Mouse (Mus musculus): ENCODE measurements at regions not wholly inside any gene's neighbourhood (a gene's known extent, or its start where the extent isn't known, plus 50 kb on each side); places are given as distances from the start of the nearest gene placed in this dataset.

GRCm38 (mm10) chr2:173353435-173354241, 77.3 kb upstream of the Pmepa1 start:
- H3K4me1 ChIP-seq (ENCODE audit: control insufficient read depth, insufficient read depth, low read length): peaks cover 24% of the 10 kb centered on the region

GRCm38 (mm10) chr2:173356786-173357185, 80.5 kb upstream of the Pmepa1 start:
- Histone ChIP-seq H3K4me1 (ENCODE audit: control insufficient read depth, insufficient read depth, low read length) (peaks cover 15% of the 10 kb centered on the region), H3K9ac (ENCODE audit: low read length) (no peak overlapping the region), H3K27ac (ENCODE audit: low read length) (no peak overlapping the region), H3K27me3 (ENCODE audit: control insufficient read depth, insufficient read depth, low read length) (no peaks in the 10 kb centered on the region), H3K9me3 (replicated peaks; ENCODE audit: control insufficient read depth, low read length) (no peaks in the 10 kb centered on the region), H3K4me2 (ENCODE audit: low read depth, low read length) (no peak overlapping the region), H3K36me3 (ENCODE audit: control insufficient read depth, insufficient read depth, low read length) (no peaks in the 10 kb centered on the region), H3K4me3 (replicated peaks; ENCODE audit: low read length) (no peak overlapping the region)
- 67% methylated on average over 5 of the region's 5 CpGs for WGBS
- ATAC-seq (ENCODE audit: insufficient read depth, low FRiP score): no peak

More at GRCm38 (mm10) chr2:173353435-173354241, 77.3 kb upstream of the Pmepa1 start:
- Histone ChIP-seq H3K4me3 (replicated peaks; ENCODE audit: low read length) (no peak overlapping the region), H3K27me3 (ENCODE audit: control insufficient read depth, insufficient read depth, low read length) (no peaks in the 10 kb centered on the region), H3K36me3 (ENCODE audit: control insufficient read depth, insufficient read depth, low read length) (no peaks in the 10 kb centered on the region), H3K9ac (ENCODE audit: low read length) (no peak overlapping the region), H3K9me3 (replicated peaks; ENCODE audit: control insufficient read depth, low read length) (no peaks in the 10 kb centered on the region), H3K27ac (ENCODE audit: low read length) (peak overlapping the region; percentile 95; the same call in 1 of the 2 replicates), H3K4me2 (ENCODE audit: low read depth, low read length) (no peak overlapping the region)
- ATAC-seq (ENCODE audit: insufficient read depth, low FRiP score): no peak
- WGBS: 75% methylated on average over 16 of the region's 16 CpGs

- no peak overlapping the region for H3K4me2 ChIP-seq (ENCODE audit: low read depth, low read length)
- H3K4me1 ChIP-seq (ENCODE audit: control insufficient read depth, insufficient read depth, low read length): peaks cover 3% of the 10 kb centered on the region; the same call in 1 of the 2 replicates
- 21% methylated on average over 24 of the region's 24 CpGs for whole genome bisulfite sequencing
- H3K9ac ChIP-seq (ENCODE audit: low read length): no peak overlapping the region
- ATAC-seq (ENCODE audit: insufficient read depth, low FRiP score): no peak
- no peaks in the 10 kb centered on the region for H3K36me3 ChIP-seq (ENCODE audit: control insufficient read depth, insufficient read depth, low read length)
- no peaks in the 10 kb centered on the region for H3K27me3 ChIP-seq (ENCODE audit: control insufficient read depth, insufficient read depth, low read length)
- no peaks in the 10 kb centered on the region for H3K9me3 ChIP-seq (replicated peaks; ENCODE audit: control insufficient read depth, low read length)
- H3K4me3 ChIP-seq (replicated peaks; ENCODE audit: low read length): no peak overlapping the region
- H3K27ac ChIP-seq (ENCODE audit: low read length): no peak overlapping the region
Observed at GRCm38 (mm10) chr2:173365441-173366166, 89.3 kb upstream of the Pmepa1 start.

- Histone ChIP-seq H3K9me3 (replicated peaks; ENCODE audit: control insufficient read depth, low read length) (peaks cover 4% of the 10 kb centered on the region), H3K27ac (ENCODE audit: low read length) (no peak overlapping the region), H3K36me3 (ENCODE audit: control insufficient read depth, insufficient read depth, low read length) (no peaks in the 10 kb centered on the region), H3K4me3 (replicated peaks; ENCODE audit: low read length) (no peak overlapping the region), H3K27me3 (ENCODE audit: control insufficient read depth, insufficient read depth, low read length) (no peaks in the 10 kb centered on the region), H3K9ac (ENCODE audit: low read length) (no peak overlapping the region), H3K4me1 (ENCODE audit: control insufficient read depth, insufficient read depth, low read length) (peaks cover 3% of the 10 kb centered on the region; the same call in 1 of the 2 replicates), H3K4me2 (ENCODE audit: low read depth, low read length) (no peak overlapping the region)
- no peak for ATAC-seq (ENCODE audit: insufficient read depth, low FRiP score)
- 69% methylated on average over 11 of the region's 11 CpGs for whole genome bisulfite sequencing
Observed at GRCm38 (mm10) chr2:173366734-173367133, 90.4 kb upstream of the Pmepa1 start.

GRCm38 (mm10) chr2:173368899-173369298, 92.6 kb upstream of the Pmepa1 start:
- no peak overlapping the region for H3K9ac ChIP-seq (ENCODE audit: low read length)
- H3K4me3 ChIP-seq (replicated peaks; ENCODE audit: low read length): no peak overlapping the region
- WGBS: 50% methylated on average over 7 of the region's 7 CpGs
- H3K4me2 ChIP-seq (ENCODE audit: low read depth, low read length): no peak overlapping the region
- H3K27ac ChIP-seq (ENCODE audit: low read length): no peak overlapping the region
- H3K36me3 ChIP-seq (ENCODE audit: control insufficient read depth, insufficient read depth, low read length): no peaks in the 10 kb centered on the region
- H3K27me3 ChIP-seq (ENCODE audit: control insufficient read depth, insufficient read depth, low read length): no peaks in the 10 kb centered on the region
- H3K9me3 ChIP-seq (replicated peaks; ENCODE audit: control insufficient read depth, low read length): peaks cover 13% of the 10 kb centered on the region
- no peak for ATAC-seq (ENCODE audit: insufficient read depth, low FRiP score)
- peaks cover 3% of the 10 kb centered on the region; the same call in 1 of the 2 replicates for H3K4me1 ChIP-seq (ENCODE audit: control insufficient read depth, insufficient read depth, low read length)

- Histone ChIP-seq H3K36me3 (ENCODE audit: control insufficient read depth, insufficient read depth, low read length) (no peaks in the 10 kb centered on the region), H3K9ac (ENCODE audit: low read length) (no peak overlapping the region), H3K27ac (ENCODE audit: low read length) (no peak overlapping the region), H3K4me1 (ENCODE audit: control insufficient read depth, insufficient read depth, low read length) (peaks cover 17% of the 10 kb centered on the region), H3K9me3 (replicated peaks; ENCODE audit: control insufficient read depth, low read length) (peaks cover 7% of the 10 kb centered on the region), H3K27me3 (ENCODE audit: control insufficient read depth, insufficient read depth, low read length) (no peaks in the 10 kb centered on the region), H3K4me3 (replicated peaks; ENCODE audit: low read length) (no peak overlapping the region), H3K4me2 (ENCODE audit: low read depth, low read length) (no peak overlapping the region)
- WGBS: 80% methylated on average over 6 of the region's 6 CpGs
- ATAC-seq (ENCODE audit: insufficient read depth, low FRiP score): no peak
Observed at GRCm38 (mm10) chr2:173376926-173377325, 100.6 kb upstream of the Pmepa1 start.

- Histone ChIP-seq H3K4me3 (replicated peaks; ENCODE audit: low read length) (no peak overlapping the region), H3K36me3 (ENCODE audit: control insufficient read depth, insufficient read depth, low read length) (no peaks in the 10 kb centered on the region), H3K27me3 (ENCODE audit: control insufficient read depth, insufficient read depth, low read length) (no peaks in the 10 kb centered on the region), H3K9ac (ENCODE audit: low read length) (peak overlapping the region; percentile 43; the same call in 1 of the 2 replicates), H3K4me1 (ENCODE audit: control insufficient read depth, insufficient read depth, low read length) (peaks cover 25% of the 10 kb centered on the region), H3K4me2 (ENCODE audit: low read depth, low read length) (no peak overlapping the region), H3K27ac (ENCODE audit: low read length) (peak overlapping the region; percentile 73), H3K9me3 (replicated peaks; ENCODE audit: control insufficient read depth, low read length) (no peaks in the 10 kb centered on the region; the same call in 1 of the 2 replicates)
- peak; percentile 23 for ATAC-seq (ENCODE audit: insufficient read depth, low FRiP score)
- WGBS: 37% methylated on average over 10 of the region's 12 CpGs
Observed at GRCm38 (mm10) chr2:173377497-173378257, 101.3 kb upstream of the Pmepa1 start.

GRCm38 (mm10) chr2:173379736-173380135, 103.4 kb upstream of the Pmepa1 start:
- H3K9ac ChIP-seq (ENCODE audit: low read length): no peak overlapping the region
- H3K36me3 ChIP-seq (ENCODE audit: control insufficient read depth, insufficient read depth, low read length): no peaks in the 10 kb centered on the region
- no peak overlapping the region for H3K4me3 ChIP-seq (replicated peaks; ENCODE audit: low read length)
- no peak for ATAC-seq (ENCODE audit: insufficient read depth, low FRiP score)
- WGBS: 57% methylated on average over 1 of the region's 1 CpGs
- no peak overlapping the region for H3K4me2 ChIP-seq (ENCODE audit: low read depth, low read length)
- H3K27me3 ChIP-seq (ENCODE audit: control insufficient read depth, insufficient read depth, low read length): no peaks in the 10 kb centered on the region
- H3K4me1 ChIP-seq (ENCODE audit: control insufficient read depth, insufficient read depth, low read length): peaks cover 29% of the 10 kb centered on the region
- peak overlapping the region; percentile 72 for H3K27ac ChIP-seq (ENCODE audit: low read length)
- H3K9me3 ChIP-seq (replicated peaks; ENCODE audit: control insufficient read depth, low read length): no peaks in the 10 kb centered on the region

Measured in stomach, embryonic 16.5 days (tissue).